Mouse (Mus musculus): ENCODE measurements around the gene Ggn. TPM values are rescaled to one million over a fixed set of nuclear protein-coding genes. Genes with fewer than 3 reads are reported as not detected.

Gene Ggn
- total and polyA plus RNA-seq, 3 experiments: 0.13 to 1.0 (median 0.30) TPM

- no peak for DNase-seq (ENCODE audit: extremely low read depth)
- TF ChIP-seq SIN3A (IDR thresholded peaks at IDR 0.05; ENCODE audit: low read length) (no peak), CTCF (conservative IDR thresholded peaks at IDR 0.05 in 1 of 2, IDR thresholded peaks at IDR 0.05 in 1 of 2; ENCODE audit: low read depth in 2 of 2, low read length in 2 of 2) (no peak), KAT2A (IDR thresholded peaks at IDR 0.05; ENCODE audit: insufficient replicate concordance, low read length) (no peak), USF1 (IDR thresholded peaks at IDR 0.05; ENCODE audit: low read depth, low read length) (no peak), MAX (IDR thresholded peaks at IDR 0.05; ENCODE audit: low read length) (no peak), USF2 (conservative IDR thresholded peaks at IDR 0.05; ENCODE audit: low read depth, low read length) (no peak), NELFE (IDR thresholded peaks at IDR 0.05; ENCODE audit: low read depth, low read length) (no peak), NRF1 (IDR thresholded peaks at IDR 0.05; ENCODE audit: low read depth, low read length) (no peak), ZNF384 (IDR thresholded peaks at IDR 0.05; ENCODE audit: low read depth, low read length) (no peak), MAFK (IDR thresholded peaks at IDR 0.05; ENCODE audit: insufficient replicate concordance, low read length) (no peak), CHD2 (IDR thresholded peaks at IDR 0.05; ENCODE audit: low read length) (no peak), MEF2A (IDR thresholded peaks at IDR 0.05; ENCODE audit: borderline replicate concordance, low read depth, low read length) (no peak), EP300 (IDR thresholded peaks at IDR 0.05; ENCODE audit: low read length) (no peak), RAD21 (IDR thresholded peaks at IDR 0.05; ENCODE audit: low read depth, low read length) (no peak), TCF12 (IDR thresholded peaks at IDR 0.05; ENCODE audit: low read depth, low read length) (no peak), ZMIZ1 (IDR thresholded peaks at IDR 0.05; ENCODE audit: low read depth, low read length) (no peak)
- Histone ChIP-seq H3K4me3 (replicated peaks in 1 of 3; ENCODE audit: low read depth in 2 of 3, low read length in 2 of 3, poor library complexity in 1 of 3) (no peak overlapping the region), H3K9me3 (replicated peaks; ENCODE audit: low read length) (peaks cover 11% of the 10 kb centered on the region), H3K27me3 (replicated peaks) (no peaks in the 10 kb centered on the region), H3K79me2 (replicated peaks; ENCODE audit: control insufficient read depth, extremely low read depth, insufficient read depth, poor library complexity, severe bottlenecking) (no peaks in the 10 kb centered on the region), H3K4me1 (ENCODE audit: control insufficient read depth in 1 of 2, insufficient read depth in 2 of 2) (peaks cover 0 to 10% of the 10 kb centered on the region in 2 experiments; a peak in 2 of 4 replicates), H3K27ac (ENCODE audit: insufficient read depth, low read depth) (no peak overlapping the region), H3K4me2 (ENCODE audit: insufficient read depth, low read depth, poor library complexity, severe bottlenecking) (no peak overlapping the region), H3K9ac (ENCODE audit: insufficient read depth, low read depth) (no peak overlapping the region), H3K36me3 (replicated peaks in 1 of 2; ENCODE audit: control insufficient read depth in 1 of 2, insufficient read depth in 1 of 2, low read length in 1 of 2) (no peaks in the 10 kb centered on the region)
- in situ Hi-C loops (cut with MboI; ENCODE audit: low pct_ligation_motif_present, low pct_unique_long_range_greater_than_20kb, low sequenced_read_pairs): loop anchor here (5.0 kb wide), 1 partner anchor 33 kb away; the partner anchor contains the start of gene 2200002D01Rik
- dilution Hi-C loops (cut with MboI; ENCODE audit: extremely low pct_ligation_motif_present, extremely low pct_unique_long_range_greater_than_20kb, low sequenced_read_pairs): no loop called here
These were observed 44.2 kb downstream of the Ggn start for GRCm38 (mm10) chr7:29214236-29214635.

- H3K36me3 ChIP-seq (replicated peaks in 1 of 2; ENCODE audit: control insufficient read depth in 1 of 2, insufficient read depth in 1 of 2, low read length in 1 of 2): no peaks in the 10 kb centered on the region
- H3K4me3 ChIP-seq (replicated peaks in 1 of 3; ENCODE audit: low read depth in 2 of 3, low read length in 2 of 3, poor library complexity in 1 of 3): no peak overlapping the region
- no peak overlapping the region for H3K4me2 ChIP-seq (ENCODE audit: insufficient read depth, low read depth, poor library complexity, severe bottlenecking)
- TF ChIP-seq NRF1 (IDR thresholded peaks at IDR 0.05; ENCODE audit: low read depth, low read length) (no peak), MAZ (IDR thresholded peaks at IDR 0.05; ENCODE audit: low read depth, low read length) (no peak), ETS1 (conservative IDR thresholded peaks at IDR 0.05; ENCODE audit: low read depth, low read length) (no peak), USF1 (IDR thresholded peaks at IDR 0.05; ENCODE audit: low read depth, low read length) (no peak), POLR2AphosphoS2 (IDR thresholded peaks at IDR 0.05; ENCODE audit: low read depth, low read length) (no peak), BHLHE40 (IDR thresholded peaks at IDR 0.05; ENCODE audit: low read depth, low read length) (no peak), ZKSCAN1 (IDR thresholded peaks at IDR 0.05; ENCODE audit: borderline replicate concordance, low read depth, low read length) (no peak), RCOR1 (conservative IDR thresholded peaks at IDR 0.05; ENCODE audit: low read depth, low read length) (no peak), ELF1 (IDR thresholded peaks at IDR 0.05; ENCODE audit: low read depth, low read length) (no peak), GABPA (IDR thresholded peaks at IDR 0.05; ENCODE audit: insufficient replicate concordance, low read depth, low read length) (no peak)
- dilution Hi-C loops (cut with MboI; ENCODE audit: extremely low pct_ligation_motif_present, extremely low pct_unique_long_range_greater_than_20kb, low sequenced_read_pairs): no loop called here
- no peaks in the 10 kb centered on the region for H3K27me3 ChIP-seq (replicated peaks)
- no peak overlapping the region for H3K9ac ChIP-seq (ENCODE audit: insufficient read depth, low read depth)
- no peak for DNase-seq (ENCODE audit: extremely low read depth)
- peaks cover 17% of the 10 kb centered on the region for H3K9me3 ChIP-seq (replicated peaks; ENCODE audit: low read length)
- H3K79me2 ChIP-seq (replicated peaks; ENCODE audit: control insufficient read depth, extremely low read depth, insufficient read depth, poor library complexity, severe bottlenecking): no peaks in the 10 kb centered on the region
- H3K27ac ChIP-seq (ENCODE audit: insufficient read depth, low read depth): no peak overlapping the region
- peaks cover 0 to 10% of the 10 kb centered on the region in 2 experiments; a peak in 2 of 4 replicates for H3K4me1 ChIP-seq (ENCODE audit: control insufficient read depth in 1 of 2, insufficient read depth in 2 of 2)
- in situ Hi-C loops (cut with MboI; ENCODE audit: low pct_ligation_motif_present, low pct_unique_long_range_greater_than_20kb, low sequenced_read_pairs): loop anchor here (5.0 kb wide), 1 partner anchor 32 kb away; the partner anchor contains the start of gene 2200002D01Rik
These were observed 44.8 kb downstream of the Ggn start for GRCm38 (mm10) chr7:29214846-29215245.
